Mouse (Mus musculus) neural tube, postnatal 0 days (tissue): Measurements from ENCODE around the gene Kbtbd8. TPM values are rescaled to one million over a fixed set of nuclear protein-coding genes. Genes with fewer than 3 reads are reported as not detected.

Experiments used
- polyA plus RNA-seq: library from polyadenylated mRNA; unstranded; fragments of >200 nt; fragmentation: Nextera tagmentation; extraction: Ambion mirVana; gene quantifications from 2 replicates; pipeline ENCODE4 v1.2.1, GENCODE M21; 2015

The Kbtbd8 gene
- polyA plus RNA-seq = 2.2 and 2.6 TPM in 2 replicates

GRCm38 (mm10) chr6:95116946-95117345 lies at the start of gene Kbtbd8:
Gene Kbtbd8, plus strand, starts transcription at chr6:95117240.

Other genes with a start within 250 kb of the Kbtbd8 start
- not detected in 2 replicates for gene Gm10234, start 204.9 kb downstream of the Kbtbd8 start, polyA plus RNA-seq